Mouse (Mus musculus) liver, embryonic 16.5 days (tissue): Measurements from ENCODE around the gene Dffa. TPM values are rescaled to one million over a fixed set of nuclear protein-coding genes. Genes with fewer than 3 reads are reported as not detected.

ENCODE experiments used
- ATAC-seq: fragments of 200-750 bp; cut with Nextera tagmentation; 2 replicates; pipeline ENCODE4 v1.8.0; 2017; ENCODE audit warnings: low read depth, mild to moderate bottlenecking, moderate number of reproducible peaks, moderate library complexity
- H3K27ac ChIP-seq: fragments of 300-500 bp; sonication (generic); 2 replicates; pipeline ENCODE4 v1.5.1; 2014; ENCODE audit warnings: mild to moderate bottlenecking, low read length
- H3K27me3 ChIP-seq: fragments of 300-500 bp; sonication (generic); 2 replicates; pipeline ENCODE4 v1.6.1; 2014; ENCODE audit warnings: low read depth, low read length, mixed read lengths; ENCODE audit not compliant: control insufficient read depth, insufficient read depth
- H3K36me3 ChIP-seq: fragments of 300-500 bp; sonication (generic); 2 replicates; pipeline ENCODE4 v1.6.1; 2014; ENCODE audit warnings: mild to moderate bottlenecking; ENCODE audit not compliant: control insufficient read depth, insufficient read depth
- H3K4me1 ChIP-seq: fragments of 300-500 bp; sonication (generic); 2 replicates; pipeline ENCODE4 v1.6.1; 2014; ENCODE audit warnings: low read depth, low read length, mixed read lengths; ENCODE audit not compliant: control insufficient read depth
- H3K4me2 ChIP-seq: fragments of 300-500 bp; sonication (generic); 2 replicates; pipeline ENCODE4 v1.6.1; 2014; ENCODE audit warnings: low read depth, low read length, mixed read lengths
- H3K4me3 ChIP-seq: fragments of 300-500 bp; sonication (generic); 2 replicates; pipeline ENCODE4 v1.5.1; 2014; ENCODE audit warnings: low read depth, mild to moderate bottlenecking, low read length
- H3K9ac ChIP-seq: fragments of 300-500 bp; sonication (generic); 2 replicates; pipeline ENCODE4 v1.6.1; 2014; ENCODE audit warnings: low read depth, low read length
- H3K9me3 ChIP-seq: fragments of 300-500 bp; sonication (generic); replicated peaks from 2 replicates; pipeline ENCODE4 v1.6.1; 2016; ENCODE audit warnings: low read length; ENCODE audit not compliant: control insufficient read depth
- WGBS: fragments of 180-500 bp; shearing (Covaris S2); extraction: QIAGEN DNeasy Blood & Tissue Kit; methylation state at CpG from one replicate; pipeline ENCODE4 v1.1.7; 2014; ENCODE audit not compliant: insufficient replicate concordance; 5-methylcytosine and 5-hydroxymethylcytosine counted together
- polyA plus RNA-seq: library from polyadenylated mRNA; unstranded; fragments of >200 nt; fragmentation: Nextera tagmentation; extraction: Ambion mirVana; gene quantifications from 2 replicates; pipeline ENCODE4 v1.2.1, GENCODE M21; 2015

Gene Dffa
- polyA plus RNA-seq, 1 experiment from 2014 or later, result 17.0 TPM

GRCm38 (mm10) chr4:149149611-149150010, 45.7 kb downstream of the Dffa start:
- ATAC-seq, result peak; percentile 81
- Histone ChIP-seq H3K4me2 (no peak overlapping the region), H3K9ac (no peak overlapping the region), H3K27me3 (no peaks in the 10 kb centered on the region), H3K36me3 (peaks cover 19% of the 10 kb centered on the region), H3K27ac (peak overlapping the region; percentile 58), H3K4me1 (peaks cover 14% of the 10 kb centered on the region), H3K4me3 (no peak overlapping the region), H3K9me3 (no peaks in the 10 kb centered on the region)
- 58% methylated on average over 7 of the region's 7 CpGs for WGBS

- Histone ChIP-seq H3K27me3 (no peaks in the 10 kb centered on the region), H3K9me3 (no peaks in the 10 kb centered on the region), H3K27ac (peak overlapping the region; percentile 48; the same call in 1 of the 2 replicates), H3K4me1 (peaks cover 14% of the 10 kb centered on the region), H3K9ac (no peak overlapping the region), H3K4me2 (no peak overlapping the region), H3K36me3 (peaks cover 24% of the 10 kb centered on the region), H3K4me3 (no peak overlapping the region)
- 68% methylated on average over 11 of the region's 11 CpGs for WGBS
- ATAC-seq, result peak; percentile 64
Measured at GRCm38 (mm10) chr4:149150256-149150655, 46.3 kb downstream of the Dffa start.

GRCm38 (mm10) chr4:149150721-149151120, 46.8 kb downstream of the Dffa start:
- Histone ChIP-seq H3K27me3 (no peaks in the 10 kb centered on the region), H3K9ac (no peak overlapping the region), H3K4me3 (no peak overlapping the region), H3K36me3 (peaks cover 27% of the 10 kb centered on the region), H3K4me2 (no peak overlapping the region), H3K4me1 (peaks cover 14% of the 10 kb centered on the region), H3K27ac (peak overlapping the region; percentile 48; the same call in 1 of the 2 replicates), H3K9me3 (no peaks in the 10 kb centered on the region)
- ATAC-seq, result no peak
- WGBS, result 74% methylated on average over 11 of the region's 11 CpGs

GRCm38 (mm10) chr4:149154859-149155258, 50.9 kb downstream of the Dffa start:
- no peaks in the 10 kb centered on the region for H3K27me3 ChIP-seq
- WGBS, result 85% methylated on average over 7 of the region's 7 CpGs
- H3K4me3 ChIP-seq, result no peak overlapping the region
- no peak overlapping the region for H3K9ac ChIP-seq
- H3K27ac ChIP-seq, result no peak overlapping the region
- peaks cover 57% of the 10 kb centered on the region for H3K36me3 ChIP-seq
- no peak for ATAC-seq
- H3K4me2 ChIP-seq, result no peak overlapping the region
- no peaks in the 10 kb centered on the region for H3K9me3 ChIP-seq
- H3K4me1 ChIP-seq, result peaks cover 7% of the 10 kb centered on the region

GRCm38 (mm10) chr4:149155711-149156110, 51.8 kb downstream of the Dffa start:
- Histone ChIP-seq H3K36me3 (peaks cover 56% of the 10 kb centered on the region), H3K9ac (no peak overlapping the region), H3K4me1 (peaks cover under 1% of the 10 kb centered on the region; the same call in 1 of the 2 replicates), H3K9me3 (no peaks in the 10 kb centered on the region), H3K4me2 (no peak overlapping the region), H3K27ac (no peak overlapping the region), H3K27me3 (no peaks in the 10 kb centered on the region), H3K4me3 (no peak overlapping the region)
- ATAC-seq, result peak; percentile 45
- WGBS, result 74% methylated on average over 6 of the region's 6 CpGs

- 78% methylated on average over 8 of the region's 8 CpGs for WGBS
- Histone ChIP-seq H3K27me3 (no peaks in the 10 kb centered on the region), H3K4me3 (no peak overlapping the region), H3K9ac (no peak overlapping the region), H3K4me2 (no peak overlapping the region), H3K9me3 (no peaks in the 10 kb centered on the region), H3K27ac (no peak overlapping the region), H3K4me1 (peaks cover 4% of the 10 kb centered on the region; the same call in 1 of the 2 replicates), H3K36me3 (peaks cover 49% of the 10 kb centered on the region)
- ATAC-seq, result no peak
Measured at GRCm38 (mm10) chr4:149157415-149157973, 53.5 kb downstream of the Dffa start.

- H3K4me1 ChIP-seq, result peaks cover 4% of the 10 kb centered on the region
- no peak overlapping the region for H3K4me2 ChIP-seq
- no peak overlapping the region for H3K4me3 ChIP-seq
- H3K9ac ChIP-seq, result no peak overlapping the region
- H3K27ac ChIP-seq, result no peak overlapping the region
- no peaks in the 10 kb centered on the region for H3K9me3 ChIP-seq
- peaks cover 39% of the 10 kb centered on the region for H3K36me3 ChIP-seq
- ATAC-seq, result no peak
- no peaks in the 10 kb centered on the region for H3K27me3 ChIP-seq
- 73% methylated on average over 2 of the region's 2 CpGs for WGBS
Measured at GRCm38 (mm10) chr4:149159203-149159602, 55.3 kb downstream of the Dffa start.

- no peak for ATAC-seq
- Histone ChIP-seq H3K4me1 (peaks cover 4% of the 10 kb centered on the region), H3K4me3 (no peak overlapping the region), H3K27ac (no peak overlapping the region), H3K27me3 (no peaks in the 10 kb centered on the region), H3K36me3 (peaks cover 37% of the 10 kb centered on the region), H3K4me2 (no peak overlapping the region), H3K9me3 (no peaks in the 10 kb centered on the region), H3K9ac (no peak overlapping the region)
- WGBS, result 79% methylated on average over 13 of the region's 13 CpGs
Measured at GRCm38 (mm10) chr4:149159891-149160290, 55.9 kb downstream of the Dffa start.

GRCm38 (mm10) chr4:149161166-149161565, 57.2 kb downstream of the Dffa start:
- ATAC-seq, result no peak
- no peak overlapping the region for H3K4me2 ChIP-seq
- no peaks in the 10 kb centered on the region for H3K9me3 ChIP-seq
- H3K4me3 ChIP-seq, result no peak overlapping the region
- H3K4me1 ChIP-seq, result peaks cover 8% of the 10 kb centered on the region
- no peak overlapping the region for H3K27ac ChIP-seq
- no peaks in the 10 kb centered on the region for H3K27me3 ChIP-seq
- peaks cover 27% of the 10 kb centered on the region for H3K36me3 ChIP-seq
- 68% methylated on average over 6 of the region's 6 CpGs for WGBS
- no peak overlapping the region for H3K9ac ChIP-seq
